Mouse (Mus musculus) retina, embryonic 14.5 days (tissue): ENCODE measurements at regions not wholly inside any gene's neighbourhood (a gene's known extent, or its start where the extent isn't known, plus 50 kb on each side); places are given as distances from the start of the nearest gene placed in this dataset.
"Not testable (repeated sequence)": the region's sequence is repeated elsewhere in the genome, so short reads cannot be mapped to it uniquely, and the experiment has no call there.

ENCODE experiments used
- DNase-seq: peaks from one replicate; pipeline ENCODE4 v3.0.0-alpha.2; 2015; ENCODE audit warnings: low spot score

DNA sequence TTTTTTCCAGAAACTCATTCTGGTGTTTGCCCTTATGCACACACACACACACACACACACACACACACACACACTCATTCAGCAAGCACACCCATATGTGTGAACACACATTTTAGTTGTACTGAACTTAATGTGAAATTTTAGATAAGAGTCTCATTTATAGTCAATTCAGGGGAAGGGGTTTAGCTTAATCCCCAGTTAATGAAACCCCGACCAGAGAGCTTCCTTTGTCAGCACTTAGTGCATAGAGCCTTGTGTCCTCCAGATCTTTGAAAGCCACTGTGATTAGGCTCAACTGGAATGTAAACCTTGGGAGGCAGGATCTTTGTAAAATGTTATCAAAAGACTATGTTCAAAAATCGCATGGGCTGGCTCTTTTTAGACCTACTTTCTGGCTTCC lies 53.4 kb downstream of the Rps12 start:
- DNase-seq, result no peak

- not testable (repeated sequence) for DNase-seq
These were observed 60.9 kb downstream of the Rps12 start for GRCm38 (mm10) chr10:23725960-23726714.

- DNase-seq, result peak; percentile 13
These were observed 69.0 kb downstream of the Rps12 start for GRCm38 (mm10) chr10:23718124-23718523.

- DNase-seq, result no peak
These were observed 71.6 kb downstream of the Rps12 start for GRCm38 (mm10) chr10:23715511-23715910.

DNA sequence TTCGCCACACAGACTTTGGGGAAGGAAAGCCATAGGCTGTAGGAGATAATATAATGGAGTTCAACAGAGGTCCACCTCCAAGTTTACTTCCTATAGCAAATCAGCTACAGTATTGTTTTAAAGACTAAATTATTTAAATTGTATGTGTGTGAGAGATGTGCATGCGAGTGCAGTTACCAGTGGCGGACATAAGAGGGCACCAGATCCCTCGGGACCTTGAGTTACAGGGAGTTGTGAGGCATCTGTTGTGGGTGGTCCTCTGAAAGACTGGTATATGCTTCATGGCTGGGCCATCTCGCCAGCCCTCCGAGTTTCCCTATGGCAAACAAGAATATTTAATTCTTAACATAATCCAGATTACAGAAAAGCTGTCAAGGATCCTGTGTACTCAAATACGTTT lies 72.0 kb downstream of the Rps12 start:
- no peak for DNase-seq

- no peak for DNase-seq
These were observed 74.2 kb downstream of the Rps12 start for GRCm38 (mm10) chr10:23712691-23713378.

GRCm38 (mm10) chr10:23711416-23712171 lies 75.5 kb downstream of the Rps12 start:
- DNase-seq, result no peak

GRCm38 (mm10) chr10:23710999-23711398 lies 76.1 kb downstream of the Rps12 start:
- no peak for DNase-seq

- no peak for DNase-seq
These were observed 78.8 kb downstream of the Rps12 start for GRCm38 (mm10) chr10:23708261-23708660.

DNA sequence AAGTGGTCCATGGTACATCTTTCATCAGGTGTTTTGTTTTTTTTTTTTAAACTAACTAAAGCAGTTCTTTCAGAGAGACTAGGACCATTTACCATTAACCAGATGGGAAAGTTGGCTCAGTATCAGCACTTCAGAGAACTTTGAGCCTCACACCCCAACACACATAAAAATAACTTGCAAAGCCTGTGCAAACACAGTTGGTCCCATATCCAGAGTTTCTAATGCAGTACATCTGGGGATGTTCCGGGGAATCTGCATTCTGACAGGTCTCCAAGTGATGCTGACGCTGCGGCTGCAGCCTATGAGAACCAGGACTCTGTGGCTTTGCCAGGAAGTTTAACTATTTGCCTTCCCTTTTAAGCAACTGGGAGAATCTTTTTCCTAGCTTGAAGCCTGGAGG lies 79.9 kb downstream of the Rps12 start:
- DNase-seq, result no peak

DNA sequence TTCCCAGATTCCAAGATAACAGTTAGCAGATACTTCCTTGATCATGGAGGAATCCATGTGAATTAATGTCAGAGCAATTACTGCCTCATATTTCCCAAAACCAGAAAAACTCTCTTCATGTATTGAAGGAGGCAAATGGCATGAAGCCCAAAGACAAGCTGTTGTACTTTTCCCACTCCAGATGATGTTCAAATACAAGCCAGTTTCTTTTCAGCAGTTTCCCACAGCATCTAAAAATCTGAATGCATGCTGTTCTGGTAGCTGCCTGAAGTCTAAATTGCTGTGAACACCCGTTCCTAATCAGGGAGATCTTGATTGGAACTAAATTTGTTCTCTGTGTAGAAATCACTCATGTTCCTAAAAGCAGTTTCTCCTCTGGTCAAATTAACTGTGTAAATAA lies 83.0 kb downstream of the Rps12 start:
- DNase-seq, result no peak

- no peak for DNase-seq
These were observed 95.8 kb downstream of the Rps12 start for GRCm38 (mm10) chr10:23691291-23691690.

DNA sequence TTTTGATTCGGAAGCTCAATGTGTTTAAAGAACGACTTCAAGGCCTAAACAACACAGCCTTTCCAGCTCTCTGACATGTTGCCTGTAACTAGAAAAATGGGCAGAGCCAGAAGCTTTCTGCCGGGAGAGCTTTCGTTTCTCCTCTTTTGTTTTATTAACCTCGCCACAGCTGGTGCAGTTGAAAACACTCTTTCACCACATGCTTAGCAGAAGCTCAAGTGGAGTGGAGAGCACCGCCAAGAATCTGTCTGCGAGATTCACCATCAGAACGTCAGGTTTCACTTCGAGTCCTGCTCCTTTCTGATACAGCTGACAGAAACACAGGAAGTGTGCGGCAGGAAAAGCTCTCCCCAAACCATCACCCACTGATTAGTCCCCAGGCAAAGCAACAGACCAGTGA lies 100.1 kb downstream of the Rps12 start:
- DNase-seq, result no peak

DNA sequence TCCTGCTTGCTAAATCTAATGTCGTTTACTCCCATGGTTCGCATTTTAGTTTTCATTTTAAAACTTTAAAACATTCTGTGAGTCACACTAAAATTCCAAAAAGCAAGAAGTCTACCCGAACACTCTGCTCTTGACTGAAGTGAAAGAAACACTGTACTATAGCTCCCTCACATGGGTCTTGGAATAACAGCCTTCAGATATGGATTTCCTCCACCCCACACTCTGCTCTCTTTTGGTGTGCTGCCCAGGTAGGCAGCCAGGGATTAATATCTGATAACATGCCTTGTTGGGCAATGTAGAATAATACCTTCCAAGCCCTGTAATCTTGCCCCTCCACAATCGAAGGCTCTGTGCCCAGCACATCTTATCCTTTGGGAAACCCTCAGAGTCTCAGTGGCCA lies 104.0 kb downstream of the Rps12 start:
- no peak for DNase-seq

DNA sequence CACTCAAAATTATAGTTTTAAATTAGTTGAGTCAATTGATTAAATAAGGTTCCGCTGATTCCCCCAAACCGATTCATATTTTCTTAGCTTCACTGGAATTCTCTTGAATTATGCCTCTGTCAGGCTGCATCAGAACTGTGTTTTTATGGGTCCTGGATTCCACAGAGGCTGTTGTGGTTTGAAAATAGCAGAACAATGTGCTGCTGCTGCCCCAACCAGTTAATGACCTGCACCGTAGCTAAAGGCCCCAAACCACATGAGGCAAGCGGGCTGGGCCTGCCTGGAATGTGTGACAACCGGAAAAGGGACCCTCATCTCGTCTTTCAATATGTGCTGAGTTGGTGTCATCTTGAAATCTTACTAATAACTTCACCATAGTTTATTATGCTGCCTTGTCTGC lies 111.2 kb downstream of the Rps12 start:
- peak; percentile 36 for DNase-seq

DNA sequence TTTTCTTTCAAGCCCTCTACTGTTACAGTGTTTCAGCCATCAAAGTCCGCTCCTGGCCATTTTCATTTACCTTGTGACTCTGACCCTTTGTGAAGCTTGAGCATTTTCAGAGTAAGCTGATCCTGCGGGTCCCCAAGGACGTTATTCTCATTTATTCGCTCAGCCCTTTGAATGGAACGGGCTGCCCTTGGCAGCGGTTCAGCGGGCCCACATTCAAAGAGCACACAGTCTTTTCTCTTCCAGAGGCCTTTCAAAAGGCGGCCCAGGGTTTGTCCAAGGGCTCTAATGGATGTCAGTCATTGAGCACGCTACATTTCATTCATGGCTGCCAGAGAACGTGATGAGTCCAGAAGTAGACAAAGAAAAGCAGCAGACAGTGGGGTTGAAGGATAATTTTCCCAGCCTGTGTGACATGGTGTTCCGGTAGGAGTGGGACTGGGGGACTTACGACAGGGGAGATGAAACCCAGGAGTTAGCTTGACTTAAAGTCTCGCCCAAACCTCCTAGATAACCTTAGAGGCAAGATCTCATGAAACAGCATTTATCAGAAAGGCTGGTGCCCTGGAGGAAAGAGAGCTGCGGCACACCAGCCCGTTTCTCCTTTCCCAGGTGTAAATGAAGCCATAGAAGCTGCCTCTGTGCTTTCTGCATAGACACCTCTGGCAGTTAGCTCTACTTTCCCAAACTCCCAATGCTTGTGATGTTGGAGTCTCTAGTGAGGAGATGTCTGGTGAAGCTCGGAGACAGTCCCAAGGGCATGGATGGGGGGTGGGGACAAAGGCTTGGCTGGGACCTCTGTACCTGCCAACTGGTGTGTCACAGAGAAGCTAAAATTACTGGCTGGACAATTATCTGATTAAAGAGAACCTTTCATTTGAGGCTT lies 112.2 kb downstream of the Rps12 start:
- DNase-seq, result peak; percentile 26

DNA sequence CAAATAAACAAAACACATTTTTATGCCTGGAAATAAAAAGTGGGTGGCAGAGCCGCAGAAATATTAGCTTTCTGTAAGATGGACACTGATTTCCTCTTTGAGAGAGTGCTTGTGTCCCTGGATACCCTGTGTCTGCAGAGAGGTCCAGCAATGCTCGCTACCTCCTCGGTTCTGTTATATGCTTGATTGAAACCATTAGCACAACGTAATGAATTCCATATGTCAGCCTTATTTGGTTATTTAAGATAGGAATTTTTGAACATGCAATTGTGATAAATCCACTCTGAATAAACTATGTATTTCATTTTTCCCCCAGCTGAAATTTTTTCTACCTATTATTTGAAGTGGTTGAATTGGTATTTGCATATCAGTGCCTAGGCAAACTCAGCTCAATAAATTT lies 114.8 kb downstream of the Rps12 start:
- DNase-seq, result no peak

- peak; percentile 42 for DNase-seq
These were observed 115.6 kb downstream of the Rps12 start for GRCm38 (mm10) chr10:23671494-23671893.

DNA sequence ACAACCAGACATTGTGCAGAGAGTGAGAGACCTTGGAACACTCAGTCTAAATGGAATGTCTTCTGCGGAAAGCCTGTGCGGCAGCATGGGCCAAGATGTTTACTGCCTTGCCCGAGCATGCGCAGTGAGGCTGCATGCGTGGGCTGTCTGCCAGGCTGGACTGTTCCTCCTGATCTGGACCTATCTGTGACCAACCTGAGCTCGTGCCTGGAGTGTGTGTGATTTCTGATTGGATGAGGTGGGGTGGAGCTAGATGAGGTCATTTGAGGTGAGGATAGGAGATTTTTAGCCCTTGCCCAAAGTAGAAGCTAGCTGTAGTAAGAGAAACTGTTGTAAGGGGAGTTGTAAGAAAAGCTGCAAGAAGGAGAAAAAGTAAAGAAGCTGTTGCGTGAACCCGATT lies 121.2 kb downstream of the Rps12 start:
- DNase-seq, result not testable (repeated sequence)

DNA sequence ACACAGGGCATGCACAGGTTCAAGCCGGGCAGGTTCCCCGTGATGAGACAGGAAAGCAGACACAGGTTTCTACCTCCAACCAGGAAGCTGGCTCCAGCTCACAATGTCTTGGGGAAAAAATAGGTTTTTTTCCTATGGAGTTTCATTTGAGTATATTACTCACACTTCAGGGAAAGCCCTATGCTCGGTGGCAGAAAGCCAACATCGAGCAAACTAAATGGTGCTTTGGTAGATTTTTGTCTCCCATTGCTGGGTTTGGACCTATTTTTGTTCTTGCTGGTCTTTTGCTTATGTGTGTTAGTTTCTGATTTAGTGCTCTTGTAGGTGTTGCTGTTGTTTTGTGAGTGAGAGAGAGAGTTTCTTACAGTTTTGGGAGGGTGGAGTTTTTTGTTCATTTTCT lies 160.9 kb downstream of the Rps12 start:
- no peak for DNase-seq

DNA sequence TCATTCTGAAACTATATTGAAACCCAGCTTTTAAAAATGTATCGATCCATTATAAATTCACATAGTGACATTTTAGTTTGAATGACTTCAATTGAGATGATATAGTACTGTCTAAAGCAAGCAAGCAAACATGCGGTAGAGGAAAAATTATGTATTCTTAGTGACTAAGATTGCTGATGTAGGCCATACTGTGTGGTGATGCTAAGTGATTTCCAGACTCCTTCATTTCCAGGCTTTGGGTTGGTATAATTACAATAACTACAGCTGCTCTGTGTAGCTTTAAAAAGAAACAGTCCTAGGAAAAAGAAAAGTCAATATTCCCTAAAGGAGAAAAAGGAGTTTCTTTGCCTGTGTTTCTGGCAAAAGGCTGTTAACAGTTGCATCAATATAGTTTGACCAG lies 175.0 kb downstream of the Rps12 start:
- no peak for DNase-seq

- peak; percentile 88 for DNase-seq
These were observed 175.9 kb downstream of the Rps12 start for GRCm38 (mm10) chr10:23611183-23611582.
